14 mouse cellular contexts compared by ENCODE assay signal in genomic region chr16:26078100-26078422, GRCm38 (mm10). TPM values are rescaled to one million over a fixed set of nuclear protein-coding genes. Genes with fewer than 3 reads are reported as not detected.
A peak's percentile ranks its signal among the peaks of the same experiment; 100 is the strongest.
DNase-seq lines count a peak whose midpoint lies in the region; ATAC-seq and TF ChIP-seq lines count a peak whose summit lies in the region.
"Had no signal": no experiment of that assay in that cellular context is flagged by ENCODE, and none has a peak within 500 bp of the region (broad histone marks: within the 10 kb centered on the region; RNA-seq: fewer than 3 reads in every experiment).

No protein-coding gene starts in this region.

- no peak for TF ChIP-seq CTCF in lung, embryonic 14.5 days (IDR thresholded peaks at IDR 0.05; ENCODE audit: low read depth)
- TF ChIP-seq CTCF in hindbrain, postnatal 0 days (IDR thresholded peaks at IDR 0.05; ENCODE audit: low read depth) = no peak

- H3K36me3 ChIP-seq in heart, embryonic 11.5 days (ENCODE audit: control insufficient read depth, insufficient read depth, low read length) = no peaks in the 10 kb centered on the region
- no peaks in the 10 kb centered on the region for H3K36me3 ChIP-seq in lung, embryonic 14.5 days (ENCODE audit: insufficient read depth)
- H3K36me3 ChIP-seq in hindbrain, postnatal 0 days (ENCODE audit: insufficient read depth, low read length) = no peaks in the 10 kb centered on the region
- H3K36me3 ChIP-seq: limb, embryonic 15.5 days had no signal

- H3K4me3 ChIP-seq in heart, embryonic 11.5 days (ENCODE audit: low read depth, low read length) = no peak overlapping the region
- no peak overlapping the region for H3K4me3 ChIP-seq in lung, embryonic 14.5 days (ENCODE audit: low read depth, low read length)
- H3K4me3 ChIP-seq in hindbrain, postnatal 0 days (ENCODE audit: low read length) = no peak overlapping the region
- H3K4me3 ChIP-seq: limb, embryonic 15.5 days had no signal

- intact Hi-C loops in heart, postnatal 36 days (cut with DNase I) = no loop called here

- H3K4me1 ChIP-seq in heart, embryonic 11.5 days (ENCODE audit: control insufficient read depth, insufficient read depth, low read length) = peaks cover 41% of the 10 kb centered on the region
- H3K4me1 ChIP-seq in lung, embryonic 14.5 days (ENCODE audit: insufficient read depth) = peaks cover 17% of the 10 kb centered on the region
- 0 out of 2 replicates have a peak, but pooled peaks cover 4% of the 10 kb centered on the region for H3K4me1 ChIP-seq in hindbrain, postnatal 0 days (ENCODE audit: insufficient read depth, low read length)

- H3K9me3 ChIP-seq in heart, embryonic 11.5 days (replicated peaks; ENCODE audit: control insufficient read depth, low read length) = no peaks in the 10 kb centered on the region
- H3K9me3 ChIP-seq in lung, embryonic 14.5 days (ENCODE audit: low read depth, low read length) = no peaks in the 10 kb centered on the region
- H3K9me3 ChIP-seq in hindbrain, postnatal 0 days (ENCODE audit: low read length) = no peaks in the 10 kb centered on the region
- H3K9me3 ChIP-seq: limb, embryonic 15.5 days had no signal

- 25% methylated on average over 2 of the region's 2 CpGs for WGBS in heart, embryonic 11.5 days (ENCODE audit: insufficient replicate concordance)
- 37% methylated on average over 2 of the region's 2 CpGs for WGBS in lung, embryonic 14.5 days
- 20% methylated on average over 2 of the region's 2 CpGs for WGBS in hindbrain, postnatal 0 days

- H3K4me2 ChIP-seq in heart, embryonic 11.5 days = peak overlapping the region; percentile 27; the same call in 1 of the 2 replicates
- no peak overlapping the region for H3K4me2 ChIP-seq in lung, embryonic 14.5 days
- no peak overlapping the region for H3K4me2 ChIP-seq in hindbrain, postnatal 0 days (ENCODE audit: low read depth, low read length)
- H3K4me2 ChIP-seq: limb, embryonic 15.5 days had no signal

- H3K9ac ChIP-seq in heart, embryonic 11.5 days (ENCODE audit: low read depth, low read length) = 0 out of 2 replicates have a peak overlapping the region, but pooled peaks have one; percentile 43
- H3K9ac ChIP-seq in lung, embryonic 14.5 days = no peak overlapping the region
- H3K9ac ChIP-seq in hindbrain, postnatal 0 days (replicated peaks; ENCODE audit: low read length) = no peak overlapping the region
- H3K9ac ChIP-seq: limb, embryonic 15.5 days had no signal

- H3K27ac ChIP-seq in heart, embryonic 11.5 days (ENCODE audit: low read depth, low read length) = peak overlapping the region; percentile 94
- 0 out of 2 replicates have a peak overlapping the region, but pooled peaks have one; percentile 2 for H3K27ac ChIP-seq in lung, embryonic 14.5 days (ENCODE audit: low read depth)
- H3K27ac ChIP-seq in hindbrain, postnatal 0 days = 0 out of 2 replicates have a peak overlapping the region, but pooled peaks have one; percentile 5
- H3K27ac ChIP-seq: limb, embryonic 15.5 days had no signal

- ATAC-seq in heart, embryonic 11.5 days (replicated peaks; ENCODE audit: insufficient number of reproducible peaks, low FRiP score, low TSS enrichment) = no peak
- ATAC-seq in lung, embryonic 14.5 days (ENCODE audit: insufficient read depth) = peak; percentile 28; the same call in 1 of the 2 replicates
- ATAC-seq in hindbrain, postnatal 0 days = no peak
- ATAC-seq: lung, postnatal 0 days had no signal

- H3K27me3 ChIP-seq in heart, embryonic 11.5 days (ENCODE audit: control insufficient read depth, insufficient read depth, low read length) = no peaks in the 10 kb centered on the region
- H3K27me3 ChIP-seq in lung, embryonic 14.5 days (ENCODE audit: insufficient read depth, low read length) = no peaks in the 10 kb centered on the region
- H3K27me3 ChIP-seq in hindbrain, postnatal 0 days (ENCODE audit: insufficient read depth, low read length) = no peaks in the 10 kb centered on the region
- H3K27me3 ChIP-seq: limb, embryonic 15.5 days had no signal

- no peak for DNase-seq in heart, postnatal 36 days
- DNase-seq in lung, embryonic 14.5 days = peak; percentile 19
- DNase-seq in lung, adult 18-20 months = no peak
- DNase-seq in embryo, embryonic 11 days = peak; percentile 48
- DNase-seq in hindbrain, postnatal 0 days (ENCODE audit: low spot score) = peak; percentile 23
- DNase-seq in kidney, postnatal 36 days = no peak
- DNase-seq in ovary, postnatal 14 days (ENCODE audit: low spot score) = no peak
- DNase-seq: adrenal gland, postnatal 25 days; B cell, adult 2 months; right cerebral cortex, postnatal 4 days; thymus, postnatal 4 days had no signal

RNA-seq across cellular contexts. Expression of gene P3h2, which starts 27.5 kb away (rescaled TPM):
- 18.2 and 18.9 TPM in 2 replicates for polyA plus RNA-seq in heart, embryonic 11.5 days (2014; fragmentation: Nextera tagmentation; extraction: Ambion mirVana)
- 1 to 10 TPM; 3.3 to 4.3 TPM for total RNA-seq in heart, postnatal 36 days (2021)
- polyA plus RNA-seq in lung, embryonic 14.5 days (2014; fragmentation: Nextera tagmentation; extraction: Ambion mirVana) = 9.1 and 9.3 TPM in 2 replicates
- 0.54 and 1.4 TPM in 2 replicates for total RNA-seq in hindbrain, postnatal 0 days (2014; rRNA removed)
- 0.78 and 0.83 TPM in 2 replicates for polyA plus RNA-seq in hindbrain, postnatal 0 days (2015; fragmentation: Nextera tagmentation; extraction: Ambion mirVana)

Comparison
In these comparisons a context has a peak if more than half of its experiments do, and no peak if none do; other contexts are left out.
1. DNase-seq: peak in lung, embryonic 14.5 days (single experiment), embryo, embryonic 11 days (single experiment) and hindbrain, postnatal 0 days (single experiment); none in heart, postnatal 36 days (0 of 2), lung, adult 18-20 months (0 of 2), kidney, postnatal 36 days (0 of 2) and ovary, postnatal 14 days (single experiment).
2. H3K27ac ChIP-seq: peak in every context shown above with its lines; median percentile 94 in heart, embryonic 11.5 days; 5 in hindbrain, postnatal 0 days; 2 in lung, embryonic 14.5 days.